Mouse (Mus musculus) ES-Bruce4 (cell line): ENCODE measurements at regions not wholly inside any gene's neighbourhood (a gene's known extent, or its start where the extent isn't known, plus 50 kb on each side); places are given as distances from the start of the nearest gene placed in this dataset.

ENCODE experiments used
- CTCF ChIP-seq: IDR thresholded peaks from one replicate; pipeline ENCODE4 v1.8.1; 2011; ENCODE audit warnings: low read depth, low read length
- EP300 ChIP-seq: IDR thresholded peaks from 2 replicates; pipeline ENCODE4 v1.6.1; 2011; ENCODE audit warnings: low read depth, low read length; ENCODE audit not compliant: insufficient read depth
- POLR2A ChIP-seq: IDR thresholded peaks from one replicate; pipeline ENCODE4 v1.8.1; 2011; ENCODE audit warnings: low read length; ENCODE audit not compliant: insufficient read depth

DNA sequence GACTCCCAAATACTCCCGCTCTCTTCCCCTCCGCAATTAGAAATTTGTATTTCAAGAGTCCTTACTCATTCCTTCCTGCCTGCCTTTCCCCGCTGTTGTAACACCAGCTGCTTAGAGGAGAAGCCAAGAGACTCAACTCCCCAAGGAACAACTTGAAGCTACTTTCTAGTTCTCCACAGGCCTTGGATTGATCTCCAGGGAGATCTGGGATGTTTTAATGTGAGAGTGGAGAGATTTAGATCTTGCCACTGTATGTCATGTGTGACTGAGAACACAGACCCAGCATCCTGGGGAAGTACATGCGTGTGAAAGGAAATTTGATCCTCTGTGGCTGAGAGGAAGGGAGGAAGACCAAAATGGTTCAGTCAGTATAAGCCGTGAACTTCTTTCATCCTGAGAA lies 335.4 kb downstream of the Ets1 start:
- no peak for TF ChIP-seq CTCF
- TF ChIP-seq EP300, result no peak
- no peak for TF ChIP-seq POLR2A
